Mouse (Mus musculus) frontal cortex, postnatal 36 days (tissue): ENCODE measurements at regions not wholly inside any gene's neighbourhood (a gene's known extent, or its start where the extent isn't known, plus 50 kb on each side); places are given as distances from the start of the nearest gene placed in this dataset.

Experiments
- DNase-seq, 2 experiments: peaks; one replicate each; pipeline ENCODE4 v3.0.0; 2022; ENCODE audit warnings: low spot score in 2 of 2

- DNase-seq: no peak
Measured at GRCm38 (mm10) chr4:17160500-17160899, 2444.8 kb upstream of the Gm12353 start.

GRCm38 (mm10) chr4:17163581-17163980, 2441.7 kb upstream of the Gm12353 start:
- DNase-seq: no peak

- no peak for DNase-seq
Measured at GRCm38 (mm10) chr4:17208746-17209145, 2396.5 kb upstream of the Gm12353 start.

- no peak for DNase-seq
Measured at GRCm38 (mm10) chr4:17239853-17240252, 2365.4 kb upstream of the Gm12353 start.

GRCm38 (mm10) chr4:17240314-17240713, 2364.9 kb upstream of the Gm12353 start:
- DNase-seq: no peak

GRCm38 (mm10) chr4:17259143-17259542, 2346.1 kb upstream of the Gm12353 start:
- no peak for DNase-seq

- DNase-seq: peak in 1 of 2 experiments; percentile 2
Measured at GRCm38 (mm10) chr4:17261704-17262103, 2343.5 kb upstream of the Gm12353 start.

- DNase-seq: no peak
Measured at GRCm38 (mm10) chr4:17299131-17299530, 2306.1 kb upstream of the Gm12353 start.

- no peak for DNase-seq
Measured at GRCm38 (mm10) chr4:17319061-17319460, 2286.2 kb upstream of the Gm12353 start.

- no peak for DNase-seq
Measured at GRCm38 (mm10) chr4:17348026-17348425, 2257.2 kb upstream of the Gm12353 start.

GRCm38 (mm10) chr4:17360796-17361195, 2244.5 kb upstream of the Gm12353 start:
- DNase-seq: no peak
